24 mouse cellular contexts compared by ENCODE assay signal in the genomic region with DNA sequence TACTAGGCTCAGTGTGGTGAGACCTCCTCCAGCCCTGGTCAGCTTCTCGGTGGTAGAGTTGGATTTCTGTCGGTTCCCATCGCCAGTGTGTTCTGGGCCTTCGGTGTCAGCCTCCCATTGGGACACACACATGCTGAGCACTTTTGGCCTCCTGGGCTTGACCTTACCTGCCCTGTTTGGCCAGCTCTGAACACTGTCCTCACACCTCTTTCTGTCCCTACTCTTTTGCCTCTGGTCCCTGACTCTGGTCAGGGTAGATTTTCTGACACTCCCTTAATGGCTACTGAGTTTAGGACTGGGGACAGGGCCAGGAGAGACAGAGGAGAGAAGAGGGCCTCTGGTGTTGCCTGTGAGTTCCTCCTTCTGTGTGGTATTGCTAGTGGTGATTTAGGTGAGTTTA.
"Had no signal": no experiment of that assay in that cellular context is flagged by ENCODE, and none has a peak within 500 bp of the region (broad histone marks: within the 10 kb centered on the region; RNA-seq: fewer than 3 reads in every experiment).

No protein-coding gene starts in this region.

- H3K9ac ChIP-seq: heart, embryonic 12.5 days; hindbrain, embryonic 12.5 days; hindbrain, embryonic 14.5 days; intestine, embryonic 15.5 days; limb, embryonic 12.5 days; liver, embryonic 15.5 days had no signal

- H3K4me2 ChIP-seq: heart, embryonic 12.5 days; hindbrain, embryonic 12.5 days; hindbrain, embryonic 14.5 days; intestine, embryonic 15.5 days; limb, embryonic 12.5 days; liver, embryonic 15.5 days had no signal

- H3K27ac ChIP-seq: heart, embryonic 10.5 days; hindbrain, embryonic 10.5 days; hindbrain, embryonic 12.5 days; hindbrain, embryonic 14.5 days; intestine, embryonic 15.5 days; layer of hippocampus, adult 2 months; left cerebral cortex, adult 2 months; limb, embryonic 10.5 days; limb, embryonic 12.5 days; liver, embryonic 15.5 days had no signal

- H3K9me3 ChIP-seq: heart, embryonic 10.5 days; heart, embryonic 12.5 days; hindbrain, embryonic 10.5 days; hindbrain, embryonic 12.5 days; intestine, embryonic 15.5 days; limb, embryonic 10.5 days; limb, embryonic 12.5 days; liver, embryonic 15.5 days had no signal

- ATAC-seq: forebrain, embryonic 16.5 days; hindbrain, embryonic 16.5 days; inflammation-experienced regulatory T-cells, adult 6 months; intestine, embryonic 15.5 days; intestine, postnatal 0 days had no signal

- DNase-seq: gastrocnemius, postnatal 36 days; heart, adult 18-20 months; heart, postnatal 10 days; heart, postnatal 4 days; kidney, adult 18-20 months; kidney, adult 8-10 months; kidney, postnatal 10 days; kidney, postnatal 25 days; liver had no signal

- H3K4me3 ChIP-seq: heart, embryonic 10.5 days; heart, embryonic 12.5 days; hindbrain, embryonic 10.5 days; hindbrain, embryonic 12.5 days; intestine, embryonic 15.5 days; layer of hippocampus, adult 2 months; left cerebral cortex, adult 2 months; limb, embryonic 10.5 days; limb, embryonic 12.5 days; liver, embryonic 15.5 days had no signal

- H3K36me3 ChIP-seq: heart, embryonic 12.5 days; hindbrain, embryonic 10.5 days; hindbrain, embryonic 12.5 days; intestine, embryonic 15.5 days; limb, embryonic 10.5 days; limb, embryonic 12.5 days; liver, embryonic 15.5 days had no signal

- H3K27me3 ChIP-seq: heart, embryonic 12.5 days; hindbrain, embryonic 12.5 days; intestine, embryonic 15.5 days; limb, embryonic 12.5 days; liver, embryonic 15.5 days had no signal
